Mouse (Mus musculus): ENCODE measurements at regions not wholly inside any gene's neighbourhood (a gene's known extent, or its start where the extent isn't known, plus 50 kb on each side); places are given as distances from the start of the nearest gene placed in this dataset.

DNA sequence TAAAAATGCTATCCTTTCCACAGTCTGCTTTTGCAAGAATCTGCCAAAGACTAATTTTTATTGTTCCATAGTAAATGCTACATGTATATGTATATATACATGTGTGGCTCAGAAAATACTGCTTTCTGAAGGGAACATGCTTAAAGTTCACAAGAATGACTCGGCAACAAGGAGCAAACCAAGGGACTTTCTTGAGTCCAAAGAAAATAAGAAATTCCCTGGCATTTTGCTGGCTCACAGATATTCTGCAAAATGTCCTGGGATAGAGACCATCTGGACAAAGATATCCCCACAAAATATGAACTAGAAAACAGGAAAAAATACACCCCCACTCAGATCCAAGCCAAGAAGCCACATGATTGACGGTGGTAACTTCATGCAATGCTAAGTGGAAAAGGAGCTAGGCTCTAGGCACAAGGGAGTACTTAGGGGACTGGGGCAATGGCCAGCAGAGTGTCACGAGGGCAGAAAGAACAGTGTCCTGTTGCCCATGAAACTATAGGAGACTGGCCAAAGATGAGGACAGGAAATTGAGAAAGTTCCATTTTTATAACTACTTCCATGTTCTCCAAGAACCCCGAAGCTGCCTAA is 274.3 kb upstream of the Acvr2a start:
- DNase-seq (ENCODE audit: low read depth): no peak

DNA sequence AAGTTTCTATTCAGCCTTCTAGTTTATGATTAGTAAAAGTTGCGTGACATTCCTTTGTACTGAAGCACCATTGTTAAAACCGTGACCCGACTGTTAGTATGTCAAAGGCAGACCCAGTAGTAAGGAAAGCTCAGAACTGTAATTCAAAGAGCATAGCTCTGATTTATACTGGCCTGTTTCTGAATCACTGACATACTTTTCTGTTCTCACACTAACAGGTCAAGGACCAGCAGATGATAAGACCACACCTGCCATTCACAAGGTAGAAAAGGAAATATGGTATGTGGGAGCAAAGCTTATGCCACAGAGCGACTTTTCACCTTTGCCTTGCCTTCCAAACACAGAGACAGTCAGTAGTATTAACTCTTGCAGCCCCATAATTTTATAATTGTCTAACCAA is 269.5 kb upstream of the Acvr2a start:
- DNase-seq (ENCODE audit: low read depth): no peak

DNA sequence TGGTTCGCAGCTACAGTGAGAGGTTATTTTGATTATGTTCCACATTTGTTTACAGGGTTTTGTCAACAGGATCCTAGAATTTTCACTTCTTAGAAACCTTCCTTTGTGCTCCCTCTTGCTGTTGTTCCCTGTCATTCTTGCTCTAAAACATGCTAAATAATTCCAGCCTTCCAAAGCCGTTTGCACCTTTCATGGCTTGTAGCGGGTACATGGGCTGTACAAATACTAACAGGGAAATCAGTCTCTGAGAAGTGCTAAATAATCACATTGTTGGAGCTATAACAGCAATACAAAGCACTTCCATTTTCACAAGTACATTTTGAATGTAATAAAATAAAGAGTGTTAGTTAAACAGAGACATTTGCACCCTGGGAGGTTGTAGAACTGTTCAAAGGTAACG is 268.8 kb upstream of the Acvr2a start:
- DNase-seq (ENCODE audit: low read depth): no peak

DNA sequence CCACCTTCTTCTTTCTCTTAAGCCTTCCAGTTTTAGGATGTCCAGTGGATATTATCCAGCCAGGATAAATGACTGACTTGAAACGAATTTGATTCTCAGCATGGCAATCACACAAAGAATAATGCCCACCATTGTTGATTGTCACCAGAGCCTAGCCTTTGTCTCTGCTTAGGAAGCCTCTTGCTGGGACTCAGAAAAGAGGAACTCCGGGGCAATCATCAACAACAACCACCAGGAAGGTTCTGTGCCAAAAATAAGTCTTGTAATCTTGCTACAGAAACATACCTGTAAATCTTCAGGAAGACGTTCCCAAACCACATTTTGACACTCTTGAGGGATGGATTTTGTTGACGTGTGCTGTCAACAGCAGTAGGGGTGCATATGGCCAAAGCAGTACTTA is 268.2 kb upstream of the Acvr2a start:
- no peak for DNase-seq (ENCODE audit: low read depth)

DNA sequence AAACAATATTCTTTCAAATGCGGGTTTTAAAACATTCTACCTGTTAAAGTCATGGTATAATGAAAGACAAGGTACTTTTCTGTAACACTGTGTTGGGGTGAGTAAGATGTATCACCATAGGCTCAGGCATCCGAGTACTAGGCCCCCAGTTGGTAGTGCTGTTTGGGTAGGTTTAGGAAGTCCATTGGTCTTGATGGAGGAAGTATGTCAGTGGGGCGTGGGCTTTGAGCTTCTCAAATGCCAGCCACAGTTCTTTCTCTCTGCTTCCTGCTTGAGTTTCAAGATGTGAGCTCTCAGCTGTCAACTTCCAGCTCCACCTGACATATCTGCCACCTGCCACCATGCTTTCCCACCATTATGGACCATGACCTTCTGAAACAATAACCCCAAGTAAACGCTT is 267.7 kb upstream of the Acvr2a start:
- DNase-seq (ENCODE audit: low read depth): no peak

DNA sequence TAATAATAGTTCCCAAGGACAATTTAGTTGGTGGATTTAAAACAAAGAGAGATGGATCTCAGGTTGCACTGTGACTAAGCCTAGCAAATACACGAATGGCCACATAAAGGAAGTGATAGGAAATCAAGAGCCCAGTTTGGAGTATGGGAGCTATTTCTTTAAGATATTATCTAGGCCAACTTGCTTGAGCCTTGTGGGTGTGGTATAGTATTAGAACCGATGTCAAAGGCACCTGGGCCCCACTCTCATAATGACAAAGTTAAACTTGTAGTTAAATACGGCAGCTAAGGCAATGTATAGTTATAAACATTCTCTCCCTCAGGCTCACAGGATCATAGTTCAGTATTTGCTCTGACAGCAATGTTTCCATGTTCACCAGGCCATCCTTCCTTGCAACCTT is 257.3 kb upstream of the Acvr2a start:
- DNase-seq (ENCODE audit: low read depth): no peak

- no peak for DNase-seq (ENCODE audit: low read depth)
These were observed 256.8 kb upstream of the Acvr2a start for GRCm38 (mm10) chr2:48557123-48557522.

DNA sequence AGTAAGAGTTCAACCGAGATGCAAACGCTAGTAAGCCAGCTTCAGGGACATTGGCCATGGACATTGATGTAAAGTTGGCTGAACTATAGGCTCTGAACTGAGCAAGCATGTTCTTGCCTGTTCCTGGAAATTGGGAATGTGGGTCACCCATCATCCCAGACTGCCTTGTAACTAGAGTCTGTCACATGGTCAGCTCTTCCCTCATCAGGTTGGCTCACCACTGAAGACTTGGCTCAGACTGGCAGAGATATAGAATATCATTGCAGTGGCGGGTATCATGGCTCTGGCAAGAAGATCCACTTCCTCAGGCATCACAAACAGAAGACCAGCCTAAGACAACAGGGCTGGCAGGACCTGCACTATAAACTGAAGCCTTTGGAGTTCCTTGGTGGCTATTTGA is 255.3 kb upstream of the Acvr2a start:
- DNase-seq (ENCODE audit: low read depth): no peak

DNA sequence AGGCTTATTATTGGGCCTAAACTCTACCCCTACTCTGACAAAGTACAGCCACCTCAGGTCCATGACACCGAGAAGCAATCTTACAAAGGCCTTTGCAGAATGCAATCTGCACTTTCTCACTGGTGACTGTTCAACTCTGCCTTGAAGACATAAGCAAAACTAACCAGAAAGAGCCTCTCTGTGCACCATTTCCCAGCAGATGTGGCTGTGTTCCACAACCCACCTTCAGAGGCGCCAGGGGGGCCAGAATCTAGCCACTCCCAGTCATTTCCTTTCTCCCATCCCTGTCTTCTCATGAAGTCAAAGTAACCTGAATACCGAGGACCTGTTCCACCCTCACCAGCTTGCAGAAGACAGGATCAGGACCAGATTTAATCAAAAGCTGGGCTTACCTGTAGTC is 250.3 kb upstream of the Acvr2a start:
- no peak for DNase-seq (ENCODE audit: low read depth)

DNA sequence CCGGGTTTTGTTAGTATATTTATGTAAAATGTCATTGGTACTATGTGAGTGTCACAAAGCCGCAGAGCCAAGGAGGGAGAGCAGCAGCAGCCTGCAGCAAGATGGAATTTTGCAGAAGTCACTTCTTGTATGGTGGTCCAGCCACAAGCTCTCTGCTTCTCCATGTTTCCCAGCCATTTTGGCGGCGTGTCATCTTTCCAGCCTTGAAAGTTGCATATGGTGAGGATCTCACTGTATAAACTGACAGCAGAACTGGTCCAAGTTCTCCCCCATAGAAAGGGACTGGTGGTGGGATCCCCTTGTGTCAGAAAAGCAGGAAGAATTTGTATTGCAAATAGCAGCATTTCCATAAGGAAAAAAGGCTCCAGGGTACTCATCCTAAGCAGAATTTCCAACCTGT is 249.7 kb upstream of the Acvr2a start:
- DNase-seq (ENCODE audit: low read depth): no peak

GRCm38 (mm10) chr2:48567871-48568270 is 246.0 kb upstream of the Acvr2a start:
- no peak for DNase-seq (ENCODE audit: low read depth)

DNA sequence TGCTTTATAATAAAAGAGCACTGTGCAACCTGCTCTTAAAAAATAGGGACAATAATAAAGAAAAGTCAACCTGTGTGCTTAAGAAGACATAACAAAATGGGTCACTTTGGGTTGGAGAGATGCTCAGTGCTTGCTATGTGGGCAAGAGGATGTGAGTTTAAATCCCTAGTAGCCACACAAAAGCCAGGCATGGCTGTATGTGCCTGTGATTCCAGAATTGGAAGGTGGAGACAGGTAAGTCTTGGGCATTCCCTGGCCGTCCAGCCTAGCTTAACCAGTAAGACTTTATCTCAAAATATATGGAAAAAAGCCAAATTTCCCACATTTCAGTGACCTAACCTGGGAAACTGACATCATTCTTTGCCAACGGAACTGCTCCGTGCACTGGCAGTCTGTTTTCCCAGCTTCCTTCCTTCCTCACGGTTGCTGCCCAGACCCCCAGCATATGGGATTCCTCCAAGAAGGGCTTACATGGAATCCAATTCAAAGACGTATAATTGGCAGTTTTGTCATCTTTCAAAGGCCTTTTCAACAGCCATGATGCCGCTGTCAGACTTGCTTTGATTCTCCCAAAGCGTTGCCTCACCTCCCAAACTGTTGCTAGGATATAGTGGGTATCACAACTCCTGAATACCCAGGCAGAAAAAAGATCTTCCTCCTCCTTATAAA is 227.6 kb upstream of the Acvr2a start:
- no peak for DNase-seq (ENCODE audit: low read depth)

- no peak for DNase-seq (ENCODE audit: low read depth)
These were observed 227.1 kb upstream of the Acvr2a start for GRCm38 (mm10) chr2:48586831-48587169.

DNA sequence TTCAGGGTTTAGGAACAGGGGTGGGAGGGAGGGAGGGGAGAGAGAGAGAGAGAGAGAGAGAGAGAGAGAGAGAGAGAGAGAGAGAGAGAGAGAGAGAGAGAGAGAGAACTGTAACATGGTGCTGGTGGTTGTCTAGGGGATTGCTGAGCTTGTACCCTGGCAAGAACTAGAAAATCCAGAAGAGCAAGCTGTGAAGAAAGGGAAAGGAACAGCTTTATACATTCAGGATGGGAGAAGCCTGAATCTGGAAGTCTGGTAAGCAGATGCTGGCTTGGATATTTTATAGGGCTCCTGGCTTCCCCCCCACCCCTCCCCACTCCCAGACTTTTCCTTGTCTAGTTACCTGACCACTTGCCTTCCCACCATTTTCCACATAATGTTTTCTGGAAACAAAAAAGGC is 224.2 kb upstream of the Acvr2a start:
- DNase-seq (ENCODE audit: low read depth): no peak

GRCm38 (mm10) chr2:48597793-48598583 is 215.9 kb upstream of the Acvr2a start:
- no peak for DNase-seq (ENCODE audit: low read depth)

- DNase-seq (ENCODE audit: low read depth): no peak
These were observed 214.5 kb upstream of the Acvr2a start for GRCm38 (mm10) chr2:48599367-48599766.

DNA sequence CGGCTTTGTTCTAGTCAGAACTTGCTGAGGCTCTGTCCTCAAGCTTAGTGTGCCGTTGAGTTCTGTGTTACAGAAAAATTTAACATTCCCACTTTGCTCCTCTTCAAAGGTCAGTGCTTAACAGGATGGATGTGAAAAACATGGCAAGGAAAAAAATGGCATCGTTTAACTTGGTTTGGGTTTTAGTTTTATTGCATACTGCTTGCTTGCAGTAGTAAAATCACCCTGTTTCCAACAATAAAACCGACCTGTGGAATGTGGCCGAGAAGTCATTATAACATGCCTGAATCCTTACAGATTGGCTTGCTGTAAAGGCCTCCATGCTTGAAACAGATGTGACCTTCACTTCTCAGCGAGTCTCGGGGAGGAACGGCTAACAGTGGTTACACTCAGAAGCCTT is 212.1 kb upstream of the Acvr2a start:
- no peak for DNase-seq (ENCODE audit: low read depth)

DNA sequence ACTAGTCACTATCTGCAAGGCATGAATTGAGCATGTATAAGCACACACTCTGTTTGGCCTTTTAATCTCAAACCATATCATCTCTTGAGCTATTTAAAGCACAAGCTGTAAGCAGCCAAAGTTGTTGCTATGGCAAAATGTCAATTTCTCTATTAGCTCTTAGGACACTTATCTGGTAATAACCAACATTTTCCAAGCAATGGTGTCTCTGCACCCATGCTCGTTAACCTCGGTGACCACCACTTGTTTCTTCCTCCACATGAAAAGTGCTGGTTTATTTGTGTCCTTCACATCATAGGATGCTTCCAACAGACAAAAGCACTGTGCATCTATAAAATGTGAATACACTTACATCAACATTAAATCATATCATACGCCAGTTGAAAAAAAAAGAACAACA is 204.4 kb upstream of the Acvr2a start:
- no peak for DNase-seq (ENCODE audit: low read depth)

- no peak for DNase-seq (ENCODE audit: low read depth)
These were observed 201.7 kb upstream of the Acvr2a start for GRCm38 (mm10) chr2:48612251-48612650.

DNA sequence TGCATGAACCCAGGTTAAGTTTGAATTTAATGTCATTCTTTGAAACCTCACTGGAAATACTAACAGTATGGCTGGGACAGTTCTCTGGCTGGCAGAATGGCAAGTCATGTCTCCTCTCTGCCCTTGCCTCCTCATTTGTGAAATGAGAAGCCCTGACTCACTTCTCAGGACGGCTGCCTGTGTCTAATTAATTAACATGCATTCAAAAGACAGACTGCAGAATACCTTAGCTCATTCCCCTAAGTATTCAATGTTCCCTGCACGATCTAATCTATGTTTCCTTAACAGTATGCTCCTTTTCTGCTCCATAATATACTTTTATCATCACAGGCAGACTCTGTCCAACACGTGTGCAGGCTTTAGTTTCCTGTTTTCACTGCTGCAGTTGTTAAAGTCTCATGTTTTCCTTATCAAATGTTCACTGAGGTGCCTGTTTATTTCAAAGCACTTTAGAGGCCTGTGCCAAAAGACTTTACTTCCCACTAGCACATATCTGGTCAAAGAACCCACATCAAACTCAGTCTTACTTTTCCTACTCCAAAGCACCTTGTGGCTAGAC is 196.7 kb upstream of the Acvr2a start:
- DNase-seq (ENCODE audit: low read depth): no peak

- no peak for DNase-seq (ENCODE audit: low read depth)
These were observed 194.9 kb upstream of the Acvr2a start for GRCm38 (mm10) chr2:48619042-48619441.

GRCm38 (mm10) chr2:48620815-48621214 is 193.1 kb upstream of the Acvr2a start:
- DNase-seq (ENCODE audit: low read depth): no peak

GRCm38 (mm10) chr2:48622316-48622715 is 191.6 kb upstream of the Acvr2a start:
- no peak for DNase-seq (ENCODE audit: low read depth)

All from naive thymus-derived CD4-positive, alpha-beta T cell, adult 2 months (primary cell).